Mouse (Mus musculus): ENCODE measurements around the gene Mroh9. TPM values are rescaled to one million over a fixed set of nuclear protein-coding genes. Genes with fewer than 3 reads are reported as not detected.

The Mroh9 gene
- total and polyA plus RNA-seq, 3 experiments, result not detected

DNA sequence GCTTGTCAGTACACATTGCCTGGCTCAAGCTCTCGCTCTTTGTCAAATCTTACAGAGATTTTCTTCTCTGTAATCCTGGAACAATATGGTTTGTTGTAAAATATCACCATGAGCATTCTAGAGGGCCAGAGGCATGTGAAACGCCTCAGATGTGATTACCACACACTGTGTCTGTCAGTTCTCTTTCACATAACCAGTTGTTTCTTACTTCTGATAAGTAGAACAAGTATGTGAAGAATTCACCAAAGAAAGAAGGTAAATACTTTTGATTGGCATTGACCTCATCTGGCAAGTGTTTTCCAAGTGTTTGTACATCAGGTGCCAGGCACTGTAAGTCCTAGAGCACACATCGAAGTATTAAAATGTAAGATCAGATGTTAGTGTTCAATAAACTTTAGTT is 76.2 kb downstream of the Mroh9 start:
- no peaks in the 10 kb centered on the region for H3K27me3 ChIP-seq (replicated peaks)
- no peaks in the 10 kb centered on the region for H3K9me3 ChIP-seq (replicated peaks; ENCODE audit: low read length)
- TF ChIP-seq POLR2A (IDR thresholded peaks at IDR 0.05; ENCODE audit: low read depth, low read length), result no peak
- no peak for TF ChIP-seq JUN (IDR thresholded peaks at IDR 0.05; ENCODE audit: insufficient read depth, low read depth, low read length)
- no peak for TF ChIP-seq PAX5 (IDR thresholded peaks at IDR 0.05; ENCODE audit: low read length)
- TF ChIP-seq POLR2AphosphoS2 (IDR thresholded peaks at IDR 0.05; ENCODE audit: low read depth, low read length), result no peak
- no peak for TF ChIP-seq KAT2A (IDR thresholded peaks at IDR 0.05; ENCODE audit: insufficient replicate concordance, low read length)
- no peak for TF ChIP-seq CTCF (conservative IDR thresholded peaks at IDR 0.05 in 1 of 2, IDR thresholded peaks at IDR 0.05 in 1 of 2; ENCODE audit: low read depth in 2 of 2, low read length in 2 of 2)
- no peak for TF ChIP-seq MEF2A (IDR thresholded peaks at IDR 0.05; ENCODE audit: borderline replicate concordance, low read depth, low read length)
- TF ChIP-seq SMC3 (IDR thresholded peaks at IDR 0.05; ENCODE audit: low read depth, low read length), result no peak
- no peak for TF ChIP-seq ELF1 (IDR thresholded peaks at IDR 0.05; ENCODE audit: low read depth, low read length)
- TF ChIP-seq ETS1 (conservative IDR thresholded peaks at IDR 0.05; ENCODE audit: low read depth, low read length), result no peak
- TF ChIP-seq MXI1 (IDR thresholded peaks at IDR 0.05; ENCODE audit: low read depth, low read length), result no peak
- no peak for TF ChIP-seq SIN3A (IDR thresholded peaks at IDR 0.05; ENCODE audit: low read length)
- TF ChIP-seq CHD1 (IDR thresholded peaks at IDR 0.05; ENCODE audit: low read depth, low read length), result no peak
- in situ Hi-C loops (cut with MboI; ENCODE audit: low pct_ligation_motif_present, low pct_unique_long_range_greater_than_20kb, low sequenced_read_pairs), result no loop called here
- H3K9ac ChIP-seq (ENCODE audit: insufficient read depth, low read depth), result no peak overlapping the region
- no peak for DNase-seq (ENCODE audit: extremely low read depth)
- H3K79me2 ChIP-seq (replicated peaks; ENCODE audit: control insufficient read depth, extremely low read depth, insufficient read depth, poor library complexity, severe bottlenecking), result no peaks in the 10 kb centered on the region
- no peak overlapping the region for H3K4me3 ChIP-seq (replicated peaks in 1 of 3; ENCODE audit: low read depth in 2 of 3, low read length in 2 of 3, poor library complexity in 1 of 3)
- dilution Hi-C loops (cut with MboI; ENCODE audit: extremely low pct_ligation_motif_present, extremely low pct_unique_long_range_greater_than_20kb, low sequenced_read_pairs), result no loop called here
- H3K4me2 ChIP-seq (ENCODE audit: insufficient read depth, low read depth, poor library complexity, severe bottlenecking), result no peak overlapping the region
- no peaks in the 10 kb centered on the region for H3K36me3 ChIP-seq (replicated peaks in 1 of 2; ENCODE audit: control insufficient read depth in 1 of 2, insufficient read depth in 1 of 2, low read length in 1 of 2)
- no peaks in the 10 kb centered on the region for H3K4me1 ChIP-seq (ENCODE audit: control insufficient read depth in 1 of 2, insufficient read depth in 2 of 2)
- no peak overlapping the region for H3K27ac ChIP-seq (ENCODE audit: insufficient read depth, low read depth)

- Histone ChIP-seq H3K4me2 (ENCODE audit: insufficient read depth, low read depth, poor library complexity, severe bottlenecking) (no peak overlapping the region), H3K4me3 (replicated peaks in 1 of 3; ENCODE audit: low read depth in 2 of 3, low read length in 2 of 3, poor library complexity in 1 of 3) (no peak overlapping the region), H3K9ac (ENCODE audit: insufficient read depth, low read depth) (no peak overlapping the region), H3K9me3 (replicated peaks; ENCODE audit: low read length) (no peaks in the 10 kb centered on the region), H3K36me3 (replicated peaks in 1 of 2; ENCODE audit: control insufficient read depth in 1 of 2, insufficient read depth in 1 of 2, low read length in 1 of 2) (no peaks in the 10 kb centered on the region), H3K27ac (ENCODE audit: insufficient read depth, low read depth) (no peak overlapping the region), H3K79me2 (replicated peaks; ENCODE audit: control insufficient read depth, extremely low read depth, insufficient read depth, poor library complexity, severe bottlenecking) (no peaks in the 10 kb centered on the region), H3K4me1 (ENCODE audit: control insufficient read depth in 1 of 2, insufficient read depth in 2 of 2) (no peaks in the 10 kb centered on the region), H3K27me3 (replicated peaks) (no peaks in the 10 kb centered on the region)
- dilution Hi-C loops (cut with MboI; ENCODE audit: extremely low pct_ligation_motif_present, extremely low pct_unique_long_range_greater_than_20kb, low sequenced_read_pairs) (no loop called here), in situ Hi-C loops (cut with MboI; ENCODE audit: low pct_ligation_motif_present, low pct_unique_long_range_greater_than_20kb, low sequenced_read_pairs) (no loop called here)
- TF ChIP-seq MYC (IDR thresholded peaks at IDR 0.05; ENCODE audit: low read depth, low read length) (no peak), MEF2A (IDR thresholded peaks at IDR 0.05; ENCODE audit: borderline replicate concordance, low read depth, low read length) (no peak), USF2 (conservative IDR thresholded peaks at IDR 0.05; ENCODE audit: low read depth, low read length) (no peak), JUND (conservative IDR thresholded peaks at IDR 0.05; ENCODE audit: low read depth, low read length) (no peak), ZMIZ1 (IDR thresholded peaks at IDR 0.05; ENCODE audit: low read depth, low read length) (no peak), NELFE (IDR thresholded peaks at IDR 0.05; ENCODE audit: low read depth, low read length) (no peak), UBTF (IDR thresholded peaks at IDR 0.05; ENCODE audit: low read depth, low read length) (no peak), ZKSCAN1 (IDR thresholded peaks at IDR 0.05; ENCODE audit: borderline replicate concordance, low read depth, low read length) (no peak), SMC3 (IDR thresholded peaks at IDR 0.05; ENCODE audit: low read depth, low read length) (no peak), SIN3A (IDR thresholded peaks at IDR 0.05; ENCODE audit: low read length) (no peak), POLR2AphosphoS2 (IDR thresholded peaks at IDR 0.05; ENCODE audit: low read depth, low read length) (no peak), ETS1 (conservative IDR thresholded peaks at IDR 0.05; ENCODE audit: low read depth, low read length) (no peak)
- DNase-seq (ENCODE audit: extremely low read depth), result no peak
These were observed 82.0 kb downstream of the Mroh9 start for GRCm38 (mm10) chr1:163003496-163003895.
